Mouse (Mus musculus) heart, embryonic 14.5 days (tissue): ENCODE data around the gene Rpl29. TPM values are rescaled to one million over a fixed set of nuclear protein-coding genes. Genes with fewer than 3 reads are reported as not detected.
A peak's percentile ranks its signal among the peaks of the same experiment; 100 is the strongest.

Experiments used
- ATAC-seq: fragments of 200-750 bp; cut with Nextera tagmentation; 2 replicates; pipeline ENCODE4 v1.8.0; 2017; ENCODE audit warnings: low read depth, moderate TSS enrichment; ENCODE audit not compliant: insufficient number of reproducible peaks, insufficient read depth, low FRiP score
- H3K27ac ChIP-seq, 2 experiments: fragments of 200-500 bp in 1 of 2; fragments of 300-500 bp in 1 of 2; sonication (generic) in 1 of 2; replicated peaks in 1 of 2; 2 replicates each; pipeline ENCODE4 v1.5.1; 2012 to 2014; ENCODE audit warnings: low read depth in 2 of 2, low read length in 2 of 2, control low read depth in 1 of 2, mild to moderate bottlenecking in 1 of 2, mixed read lengths in 1 of 2; ENCODE audit not compliant: control insufficient read depth in 1 of 2, insufficient read depth in 1 of 2
- H3K27me3 ChIP-seq: fragments of 300-500 bp; sonication (generic); 2 replicates; pipeline ENCODE4 v1.6.1; 2014; ENCODE audit warnings: mild to moderate bottlenecking, low read length, control low read depth; ENCODE audit not compliant: control insufficient read depth, insufficient read depth
- H3K36me3 ChIP-seq: fragments of 300-500 bp; sonication (generic); 2 replicates; pipeline ENCODE4 v1.6.1; 2014; ENCODE audit warnings: mild to moderate bottlenecking, control low read depth, low read length, mixed read lengths; ENCODE audit not compliant: control insufficient read depth, insufficient read depth
- H3K4me1 ChIP-seq, 2 experiments: fragments of 200-500 bp in 1 of 2; fragments of 300-500 bp in 1 of 2; sonication (generic) in 1 of 2; 2 replicates each; pipeline ENCODE4 v1.6.1; 2012 to 2014; ENCODE audit warnings: low read length in 2 of 2, control low read depth in 1 of 2, mixed read lengths in 1 of 2; ENCODE audit not compliant: control insufficient read depth in 2 of 2, insufficient read depth in 2 of 2
- H3K4me2 ChIP-seq: fragments of 300-500 bp; sonication (generic); 2 replicates; pipeline ENCODE4 v1.6.1; 2014; ENCODE audit warnings: mild to moderate bottlenecking, low read length
- H3K4me3 ChIP-seq, 2 experiments: fragments of 200-500 bp in 1 of 2; fragments of 300-500 bp in 1 of 2; sonication (generic) in 1 of 2; 2 replicates each; pipeline ENCODE4 v1.5.1; 2012 to 2014; ENCODE audit warnings: low read length in 2 of 2, mild to moderate bottlenecking in 2 of 2, control low read depth in 1 of 2, low read depth in 1 of 2, moderate library complexity in 1 of 2; ENCODE audit not compliant: control insufficient read depth in 1 of 2, insufficient read depth in 1 of 2
- H3K9ac ChIP-seq: fragments of 300-500 bp; sonication (generic); 2 replicates; pipeline ENCODE4 v1.6.1; 2014; ENCODE audit warnings: mild to moderate bottlenecking, low read length
- H3K9me3 ChIP-seq: fragments of 300-500 bp; sonication (generic); 2 replicates; pipeline ENCODE4 v1.6.1; 2016; ENCODE audit warnings: low read length, control low read depth; ENCODE audit not compliant: control insufficient read depth
- WGBS: fragments of 180-500 bp; shearing (Covaris S2); extraction: QIAGEN DNeasy Blood & Tissue Kit; methylation state at CpG from one replicate; pipeline ENCODE4 v1.1.7; 2014; 5-methylcytosine and 5-hydroxymethylcytosine counted together
- polyA plus RNA-seq: library from polyadenylated mRNA; unstranded; fragments of >200 nt; fragmentation: Nextera tagmentation; extraction: Ambion mirVana; gene quantifications from 2 replicates; pipeline ENCODE4 v1.2.1, GENCODE M21; 2014

Gene Rpl29
- polyA plus RNA-seq = 691 and 781 TPM in 2 replicates

DNA sequence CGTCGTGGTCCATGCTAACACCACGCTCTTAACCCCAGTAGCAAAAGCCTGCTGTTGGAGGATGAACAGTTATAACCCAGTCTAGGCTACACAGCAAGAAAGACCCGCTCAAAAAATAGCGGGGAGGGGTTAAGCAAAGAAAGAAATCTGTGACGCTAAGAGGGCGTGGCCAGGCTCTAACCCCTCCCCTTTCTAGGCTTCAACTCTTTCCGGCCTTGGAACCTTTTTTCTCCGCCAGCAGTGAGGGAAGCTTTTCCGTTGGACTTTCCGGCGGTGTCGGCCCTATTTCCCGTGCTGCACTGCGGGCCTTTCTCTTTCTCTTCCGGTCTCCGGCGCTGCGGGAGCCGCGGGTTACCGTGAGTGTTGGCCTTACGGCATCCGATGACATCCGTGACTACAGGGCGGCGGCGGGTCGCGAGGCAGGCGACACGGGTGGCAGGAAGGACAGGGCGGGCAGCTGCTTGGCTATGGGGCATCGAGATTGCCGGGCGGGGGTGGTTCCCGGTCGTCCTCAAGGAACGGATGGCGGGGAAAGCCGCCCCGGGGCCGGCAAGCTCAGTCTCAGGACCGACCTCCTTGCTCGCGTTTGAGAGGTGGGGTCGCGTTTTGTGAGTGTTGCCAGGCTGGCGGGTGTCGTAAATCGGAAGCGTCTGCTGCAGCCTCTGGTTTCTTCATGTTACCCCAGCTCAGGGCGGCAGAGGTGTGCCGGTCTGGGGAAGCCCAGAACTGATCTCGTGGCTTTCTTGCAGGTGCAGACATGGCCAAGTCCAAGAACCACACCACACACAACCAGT lies at the start of gene Rpl29:
Rpl29 (plus strand) TSS at position 234 of the 794 bp plus-strand sequence.
- Histone ChIP-seq H3K27ac (peak within 1 kb of the TSS; percentile 93 to 99), H3K27me3 (no peaks in the 10 kb centered on the region), H3K36me3 (peaks cover 41% of the 10 kb centered on the region), H3K4me3 (peak within 1 kb of the TSS; percentile 72 to 86), H3K4me1 (peaks cover 6 to 9% of the 10 kb centered on the region in 2 experiments), H3K9me3 (no peaks in the 10 kb centered on the region), H3K4me2 (peak within 1 kb of the TSS; percentile 82), H3K9ac (peak within 1 kb of the TSS; percentile 99)
- under 1% methylated on average over 55 of the region's 55 CpGs for WGBS
- ATAC-seq = peak; percentile 85

GRCm38 (mm10) chr9:106386181-106386864 lies 42.9 kb upstream of the Rpl29 start:
- peaks cover 6% of the 10 kb centered on the region; the same call in 1 of the 2 replicates for H3K9me3 ChIP-seq
- H3K9ac ChIP-seq = no peak overlapping the region
- peaks cover 12 to 17% of the 10 kb centered on the region in 2 experiments for H3K4me1 ChIP-seq
- WGBS = 78% methylated on average over 12 of the region's 12 CpGs
- no peak overlapping the region for H3K4me2 ChIP-seq
- no peaks in the 10 kb centered on the region for H3K36me3 ChIP-seq
- no peaks in the 10 kb centered on the region for H3K27me3 ChIP-seq
- H3K4me3 ChIP-seq = no peak overlapping the region
- no peak for ATAC-seq
- H3K27ac ChIP-seq = no peak overlapping the region

DNA sequence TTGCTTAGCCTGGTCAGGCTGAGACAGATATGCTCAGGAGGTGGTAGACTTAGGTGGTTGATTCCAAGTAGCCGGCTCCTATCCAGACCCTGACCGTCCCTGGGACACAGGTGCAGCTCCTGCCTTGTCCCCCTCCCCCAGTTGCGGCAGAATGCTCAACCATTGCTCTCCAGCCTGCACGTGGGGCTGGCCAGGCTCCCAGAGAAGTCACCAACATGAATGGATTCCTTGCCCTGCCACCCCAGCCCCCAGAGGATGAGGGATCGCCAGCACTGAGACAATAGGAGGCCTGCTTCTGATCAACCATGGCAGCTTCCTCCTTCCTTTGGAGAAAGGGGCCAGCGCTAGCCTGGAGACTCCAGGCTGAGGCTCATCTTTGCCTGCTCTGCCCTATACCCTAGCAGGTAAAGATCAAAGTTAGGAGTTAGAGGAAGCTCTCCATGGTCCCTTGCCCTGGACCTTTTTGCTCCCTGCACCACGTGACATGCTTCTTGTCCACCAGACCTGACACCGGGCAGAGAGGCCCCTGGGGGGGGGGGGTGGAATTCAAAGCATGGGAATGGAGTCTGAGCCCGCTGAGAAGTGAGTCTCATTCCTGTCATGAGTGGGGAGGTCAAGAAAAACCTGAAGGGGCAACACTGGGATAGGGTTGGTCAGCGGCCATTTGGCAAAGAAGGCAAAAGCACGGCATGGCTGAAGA lies 36.3 kb upstream of the Rpl29 start:
- Histone ChIP-seq H3K36me3 (no peaks in the 10 kb centered on the region), H3K27me3 (no peaks in the 10 kb centered on the region), H3K9ac (no peak overlapping the region), H3K4me3 (no peak overlapping the region), H3K4me1 (peaks cover 34 to 45% of the 10 kb centered on the region in 2 experiments), H3K27ac (no peak overlapping the region), H3K9me3 (peaks cover 6% of the 10 kb centered on the region; the same call in 1 of the 2 replicates), H3K4me2 (no peak overlapping the region)
- no peak for ATAC-seq
- WGBS = 47% methylated on average over 11 of the region's 11 CpGs

DNA sequence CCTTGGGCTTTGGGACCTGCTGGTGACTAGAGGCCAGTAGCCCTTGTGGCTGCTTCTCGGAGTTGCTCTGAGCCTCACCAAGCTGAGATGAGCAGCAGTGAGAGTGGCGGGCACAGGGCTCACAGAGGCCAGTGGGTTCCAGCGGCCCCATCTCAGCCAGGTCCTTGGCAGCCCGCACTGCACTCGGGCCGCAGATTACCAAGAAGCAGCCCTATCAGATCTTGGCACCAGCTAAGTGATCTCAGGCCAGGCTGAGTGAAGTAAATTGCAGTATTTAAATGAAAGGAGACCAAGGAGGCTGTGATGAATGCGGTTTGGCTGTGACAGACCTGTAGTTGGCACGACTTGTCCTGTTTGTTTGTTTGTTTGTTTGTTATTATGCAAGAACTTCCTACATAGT lies 35.7 kb upstream of the Rpl29 start:
- Histone ChIP-seq H3K27ac (no peak overlapping the region), H3K4me3 (no peak overlapping the region), H3K9ac (no peak overlapping the region), H3K36me3 (no peaks in the 10 kb centered on the region), H3K4me2 (no peak overlapping the region), H3K27me3 (no peaks in the 10 kb centered on the region), H3K4me1 (peaks cover 37 to 49% of the 10 kb centered on the region in 2 experiments), H3K9me3 (peaks cover 6% of the 10 kb centered on the region; the same call in 1 of the 2 replicates)
- ATAC-seq = no peak
- 81% methylated on average over 8 of the region's 8 CpGs for WGBS

- WGBS = 52% methylated on average over 11 of the region's 11 CpGs
- H3K9ac ChIP-seq = peak overlapping the region; percentile 42
- no peak; the same call in 1 of the 2 replicates for ATAC-seq
- peaks cover 41 to 49% of the 10 kb centered on the region in 2 experiments for H3K4me1 ChIP-seq
- H3K4me2 ChIP-seq = no peak overlapping the region
- H3K27ac ChIP-seq = no peak overlapping the region
- H3K9me3 ChIP-seq = no peaks in the 10 kb centered on the region
- no peaks in the 10 kb centered on the region for H3K27me3 ChIP-seq
- H3K4me3 ChIP-seq = no peak overlapping the region
- H3K36me3 ChIP-seq = no peaks in the 10 kb centered on the region
Observed at GRCm38 (mm10) chr9:106394649-106395602, 34.3 kb upstream of the Rpl29 start.

DNA sequence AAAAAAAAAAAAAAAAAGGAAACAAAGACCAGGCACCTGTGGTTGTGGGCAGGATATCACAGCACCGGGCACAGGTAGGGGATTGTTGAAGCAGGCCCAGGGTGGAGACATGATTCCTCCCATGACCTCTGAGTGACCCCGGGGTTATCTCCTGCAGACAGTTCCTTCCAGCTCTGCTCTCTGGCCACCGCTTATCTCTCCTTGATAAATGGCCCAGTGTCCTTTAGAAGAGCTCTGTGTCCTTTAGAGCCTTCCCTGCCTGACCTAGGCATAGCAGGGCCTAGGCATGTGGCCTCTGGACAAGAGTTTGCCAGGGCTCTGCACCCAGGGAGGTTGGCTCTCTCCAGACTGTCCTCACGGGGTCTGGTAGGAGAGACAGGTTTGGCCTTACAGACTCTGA lies 31.5 kb upstream of the Rpl29 start:
- peak overlapping the region; percentile 3; the same call in 1 of the 2 replicates for H3K9ac ChIP-seq
- H3K27me3 ChIP-seq = no peaks in the 10 kb centered on the region
- no peak overlapping the region for H3K4me3 ChIP-seq
- H3K4me1 ChIP-seq = peaks cover 37 to 41% of the 10 kb centered on the region in 2 experiments
- no peak for ATAC-seq
- no peaks in the 10 kb centered on the region for H3K9me3 ChIP-seq
- H3K27ac ChIP-seq = 0 out of 4 replicates have a peak overlapping the region, but pooled peaks of 1 of the 2 experiments have one; percentile 15
- 14% methylated on average over 4 of the region's 4 CpGs for WGBS
- H3K4me2 ChIP-seq = no peak overlapping the region
- no peaks in the 10 kb centered on the region for H3K36me3 ChIP-seq
